Mouse (Mus musculus): ENCODE data around the gene Epop. TPM values are rescaled to one million over a fixed set of nuclear protein-coding genes. Genes with fewer than 3 reads are reported as not detected.
A peak's percentile ranks its signal among the peaks of the same experiment; 100 is the strongest.

Epop gene
- total and polyA plus RNA-seq, 3 experiments: 2.0 to 16.2 (median 6.8) TPM

- peak; percentile 30 for DNase-seq
These were observed 659 bp downstream of the Epop start for GRCm38 (mm10) chr11:97628568-97629518.

GRCm38 (mm10) chr11:97628303-97628567 lies 1.3 kb downstream of the Epop start:
- DNase-seq: peak; percentile 33

DNA sequence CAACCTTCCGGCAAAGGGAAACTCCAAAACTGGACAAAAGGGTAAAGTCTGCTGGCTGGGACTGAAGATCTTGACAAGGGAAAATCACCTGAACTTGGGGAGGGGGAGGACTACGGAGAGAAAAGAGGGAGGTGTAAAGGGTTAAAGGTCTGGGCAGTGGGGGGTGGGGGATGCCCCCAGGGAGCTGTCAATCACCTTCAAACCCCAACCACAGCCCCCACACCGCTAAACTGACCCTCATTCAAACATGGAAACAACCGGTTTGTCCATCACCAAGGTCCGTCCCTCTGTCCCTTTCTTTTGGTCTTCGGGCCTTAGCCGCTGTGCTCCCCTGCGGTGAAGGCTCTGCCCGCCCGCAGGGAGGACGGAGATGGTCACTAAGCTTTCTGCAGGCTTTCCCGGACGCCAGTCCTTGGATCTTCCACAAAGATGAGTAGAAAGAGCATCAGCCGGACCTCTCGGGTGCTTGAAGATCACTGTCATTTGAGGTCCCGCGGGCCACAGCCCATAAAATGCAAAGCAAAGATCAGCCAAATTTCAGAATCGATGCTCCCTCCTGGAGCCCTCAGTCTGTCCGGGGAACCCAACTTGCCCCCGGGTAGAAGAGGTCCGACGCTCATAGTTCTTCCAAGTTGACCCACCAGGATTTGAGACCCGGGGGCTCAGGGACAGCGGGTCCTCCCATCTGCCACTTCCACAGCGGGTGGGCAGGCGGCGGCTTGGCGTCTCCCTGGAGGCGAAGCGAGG lies 1.8 kb downstream of the Epop start:
- no peak for DNase-seq

- DNase-seq: no peak
These were observed 2.7 kb downstream of the Epop start for GRCm38 (mm10) chr11:97626850-97627249.

- DNase-seq: no peak
These were observed 3.1 kb downstream of the Epop start for GRCm38 (mm10) chr11:97626431-97626830.

DNA sequence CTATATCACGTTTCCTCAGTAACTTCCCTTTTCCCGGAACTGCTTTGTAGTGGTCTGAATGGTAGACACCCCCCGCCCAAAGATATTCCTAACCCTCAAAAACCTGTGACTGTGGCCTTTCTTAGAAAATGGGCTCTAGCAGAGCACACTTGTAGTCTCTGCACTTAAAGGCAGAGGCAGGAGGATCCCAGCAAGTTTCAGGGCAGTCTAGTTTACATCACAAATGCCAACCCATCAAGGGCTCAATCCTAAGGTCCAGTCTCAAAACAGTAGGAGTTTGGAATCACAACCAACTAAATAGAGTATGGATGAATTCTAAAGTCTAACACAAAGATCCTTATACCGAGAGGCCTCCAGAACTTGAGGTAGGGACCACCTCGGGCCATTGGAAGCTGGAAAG lies 4.0 kb downstream of the Epop start:
- DNase-seq: no peak

- DNase-seq: no peak
These were observed 6.3 kb downstream of the Epop start for GRCm38 (mm10) chr11:97623166-97623565.

GRCm38 (mm10) chr11:97622440-97622839 lies 7.1 kb downstream of the Epop start:
- DNase-seq: peak; percentile 68

DNA sequence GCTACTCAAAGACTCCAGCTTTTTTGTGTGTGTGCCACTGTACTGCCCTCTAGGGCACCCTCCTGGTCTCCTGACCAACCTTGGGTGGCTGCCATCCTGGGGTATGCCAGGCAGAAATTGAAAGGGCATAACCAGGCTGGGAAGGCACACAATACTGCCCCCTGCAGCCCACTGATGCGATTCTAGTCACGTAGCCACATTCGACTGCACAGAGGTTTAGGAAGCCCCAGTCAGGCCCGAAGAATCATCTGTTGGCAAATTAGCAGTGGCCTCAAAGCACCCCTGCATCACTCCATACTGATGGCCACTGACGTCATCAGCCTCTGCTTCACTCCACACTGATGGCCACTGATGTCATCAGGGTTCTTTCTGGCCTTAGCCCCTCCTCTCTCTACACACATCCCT lies 10.1 kb downstream of the Epop start:
- DNase-seq: peak; percentile 77

DNA sequence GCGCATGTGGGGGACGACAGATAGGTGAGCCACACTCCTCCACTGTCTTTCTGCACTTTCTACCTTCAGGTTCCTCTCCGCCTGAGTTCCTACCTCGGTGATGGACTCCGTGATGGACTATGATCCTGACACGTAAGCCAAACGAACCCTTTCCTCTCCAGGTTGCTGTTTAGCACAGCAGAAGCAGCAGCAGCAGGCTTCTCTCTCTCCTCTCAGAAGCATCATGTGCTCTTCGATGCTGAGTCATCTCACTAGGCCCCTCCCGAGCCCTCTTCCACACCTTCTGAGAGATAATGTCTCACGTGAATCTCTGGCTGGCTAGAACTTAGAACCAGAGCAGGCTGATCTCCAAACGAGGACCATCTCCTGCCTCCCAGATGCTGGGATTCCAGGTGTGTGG lies 11.1 kb downstream of the Epop start:
- no peak for DNase-seq

DNA sequence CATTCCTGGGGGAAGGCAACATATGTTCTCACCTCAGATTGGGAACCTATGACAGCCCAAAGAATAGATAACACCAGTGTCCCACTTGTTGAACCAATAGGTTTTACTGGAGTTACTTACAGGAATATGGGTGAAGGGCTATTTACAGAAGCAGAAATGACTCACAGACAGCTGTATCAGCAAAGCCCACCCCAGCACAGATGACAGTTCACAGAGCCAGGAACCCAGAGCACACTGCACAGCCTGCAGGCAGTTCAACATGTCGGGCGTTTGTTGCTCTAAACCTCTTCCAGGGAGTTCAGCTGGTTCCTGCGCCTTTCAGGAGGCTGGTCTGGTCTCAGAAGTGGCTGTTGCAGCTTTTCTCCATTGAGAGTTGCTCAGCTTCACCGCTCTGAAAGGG lies 14.2 kb downstream of the Epop start:
- no peak for DNase-seq

- DNase-seq: no peak
These were observed 18.4 kb downstream of the Epop start for GRCm38 (mm10) chr11:97611076-97611475.

- no peak for DNase-seq
These were observed 19.8 kb downstream of the Epop start for GRCm38 (mm10) chr11:97609743-97610142.

- no peak for DNase-seq
These were observed 20.6 kb downstream of the Epop start for GRCm38 (mm10) chr11:97608933-97609332.

GRCm38 (mm10) chr11:97607056-97607725 lies 22.3 kb downstream of the Epop start:
- DNase-seq: no peak

- DNase-seq: peak; percentile 73
These were observed 25.6 kb downstream of the Epop start for GRCm38 (mm10) chr11:97603891-97604290.

DNA sequence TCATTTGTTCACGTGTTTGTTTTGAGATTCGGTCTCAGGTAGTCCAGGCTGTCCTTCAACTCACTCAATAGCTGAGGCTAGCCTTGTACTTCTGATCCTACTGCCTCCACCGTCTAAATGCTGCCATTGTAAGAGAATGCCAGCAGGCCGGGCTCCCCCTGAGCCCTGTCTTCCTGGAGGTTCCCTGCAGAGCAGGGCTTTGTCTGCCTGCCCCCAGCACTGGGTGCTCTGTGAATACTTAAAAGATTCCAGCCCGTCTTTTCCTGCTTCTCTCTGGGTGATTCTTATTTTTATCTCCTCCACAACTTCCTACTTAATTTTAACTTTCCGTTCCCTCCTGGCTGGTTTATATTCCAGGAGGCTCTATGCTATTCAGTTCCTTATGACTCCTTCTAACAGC lies 27.3 kb downstream of the Epop start:
- DNase-seq: no peak

GRCm38 (mm10) chr11:97599104-97599503 lies 30.4 kb downstream of the Epop start:
- DNase-seq: no peak

- DNase-seq: no peak
These were observed 31.4 kb downstream of the Epop start for GRCm38 (mm10) chr11:97597945-97598691.

- no peak for DNase-seq
These were observed 35.4 kb downstream of the Epop start for GRCm38 (mm10) chr11:97594136-97594535.

GRCm38 (mm10) chr11:97591910-97592309 lies 37.6 kb downstream of the Epop start:
- no peak for DNase-seq

All from adrenal gland, adult 2 months (tissue).